Mouse (Mus musculus): ENCODE data around the gene Pex16.
A peak's percentile ranks its signal among the peaks of the same experiment; 100 is the strongest.
"Not testable (repeated sequence)": the region's sequence is repeated elsewhere in the genome, so short reads cannot be mapped to it uniquely, and the experiment has no call there.

Pex16 gene

GRCm38 (mm10) chr2:92388891-92389641 is 14.6 kb downstream of the Pex16 start:
- DNase-seq (ENCODE audit: low spot score): peak; percentile 90

GRCm38 (mm10) chr2:92389645-92390044 is 15.2 kb downstream of the Pex16 start:
- DNase-seq (ENCODE audit: low spot score): no peak

GRCm38 (mm10) chr2:92390206-92390930 is 15.9 kb downstream of the Pex16 start:
- no peak for DNase-seq (ENCODE audit: low spot score)

GRCm38 (mm10) chr2:92391116-92391515 is 16.6 kb downstream of the Pex16 start:
- no peak for DNase-seq (ENCODE audit: low spot score)

- no peak for DNase-seq (ENCODE audit: low spot score)
These were observed 17.3 kb downstream of the Pex16 start for GRCm38 (mm10) chr2:92391703-92392317.

- DNase-seq (ENCODE audit: low spot score): no peak
These were observed 18.1 kb downstream of the Pex16 start for GRCm38 (mm10) chr2:92392318-92393264.

GRCm38 (mm10) chr2:92395535-92395934 is 21.1 kb downstream of the Pex16 start:
- DNase-seq (ENCODE audit: low spot score): no peak

GRCm38 (mm10) chr2:92397436-92397835 is 23.0 kb downstream of the Pex16 start:
- DNase-seq (ENCODE audit: low spot score): no peak

GRCm38 (mm10) chr2:92399877-92400276 is 25.4 kb downstream of the Pex16 start:
- not testable (repeated sequence) for DNase-seq (ENCODE audit: low spot score)

- no peak for DNase-seq (ENCODE audit: low spot score)
These were observed 26.2 kb downstream of the Pex16 start for GRCm38 (mm10) chr2:92400682-92401081.

- no peak for DNase-seq (ENCODE audit: low spot score)
These were observed 26.6 kb downstream of the Pex16 start, which contains the start of gene Mapk8ip1 for GRCm38 (mm10) chr2:92401091-92401561. TSS of gene Mapk8ip1 (minus strand) at chr2:92401263.

- DNase-seq (ENCODE audit: low spot score): no peak
These were observed 28.3 kb downstream of the Pex16 start for GRCm38 (mm10) chr2:92402591-92403326.

GRCm38 (mm10) chr2:92403776-92404319 is 29.4 kb downstream of the Pex16 start:
- DNase-seq (ENCODE audit: low spot score): no peak

- no peak for DNase-seq (ENCODE audit: low spot score)
These were observed 30.3 kb downstream of the Pex16 start for GRCm38 (mm10) chr2:92404737-92405136.

- no peak for DNase-seq (ENCODE audit: low spot score)
These were observed 31.2 kb downstream of the Pex16 start for GRCm38 (mm10) chr2:92405687-92406086.

GRCm38 (mm10) chr2:92408309-92409045 is 34.0 kb downstream of the Pex16 start:
- DNase-seq (ENCODE audit: low spot score): no peak

GRCm38 (mm10) chr2:92411705-92412104 is 37.2 kb downstream of the Pex16 start:
- DNase-seq (ENCODE audit: low spot score): no peak

- DNase-seq (ENCODE audit: low spot score): no peak
These were observed 47.4 kb downstream of the Pex16 start for GRCm38 (mm10) chr2:92421723-92422387.
